In genomic region chr2:173037347-173037746, GRCm38 (mm10) we compare ENCODE assay signal across 23 mouse cellular contexts. TPM values are rescaled to one million over a fixed set of nuclear protein-coding genes. Genes with fewer than 3 reads are reported as not detected.
A peak's percentile ranks its signal among the peaks of the same experiment; 100 is the strongest.
DNase-seq lines count a peak whose midpoint lies in the region; ATAC-seq and TF ChIP-seq lines count a peak whose summit lies in the region.
"Had no signal": no experiment of that assay in that cellular context is flagged by ENCODE, and none has a peak within 500 bp of the region (broad histone marks: within the 10 kb centered on the region; RNA-seq: fewer than 3 reads in every experiment).

No protein-coding gene starts in this region.

- intact Hi-C loops in heart, postnatal 36 days (cut with DNase I), result no loop called here

- TF ChIP-seq EP300 in stomach, postnatal 0 days (optimal IDR thresholded peaks at IDR 0.05), result no peak

- peaks cover 36% of the 10 kb centered on the region for H3K36me3 ChIP-seq in heart, embryonic 13.5 days
- H3K36me3 ChIP-seq in stomach, embryonic 15.5 days, result peaks cover 8% of the 10 kb centered on the region; the same call in 1 of the 2 replicates
- peaks cover 3% of the 10 kb centered on the region; the same call in 1 of the 2 replicates for H3K36me3 ChIP-seq in stomach, postnatal 0 days (ENCODE audit: control insufficient read depth, insufficient read depth, low read length)
- peaks cover 56% of the 10 kb centered on the region for H3K36me3 ChIP-seq in liver, embryonic 12.5 days
- no peaks in the 10 kb centered on the region for H3K36me3 ChIP-seq in kidney, adult 2 months (ENCODE audit: control insufficient read depth, insufficient read depth, low read length)

- H3K4me1 ChIP-seq in heart, embryonic 13.5 days, result peaks cover 49% of the 10 kb centered on the region
- H3K4me1 ChIP-seq in stomach, embryonic 15.5 days, result 0 out of 2 replicates have a peak, but pooled peaks cover 4% of the 10 kb centered on the region
- no peaks in the 10 kb centered on the region for H3K4me1 ChIP-seq in stomach, postnatal 0 days (replicated peaks; ENCODE audit: control insufficient read depth, insufficient read depth)
- H3K4me1 ChIP-seq in liver, embryonic 12.5 days, result peaks cover 99% of the 10 kb centered on the region
- H3K4me1 ChIP-seq in kidney, adult 2 months (ENCODE audit: control insufficient read depth, insufficient read depth, low read length), result no peaks in the 10 kb centered on the region
- H3K4me1 ChIP-seq: midbrain, embryonic 12.5 days; neural tube, embryonic 13.5 days had no signal

- no peak overlapping the region for H3K9ac ChIP-seq in heart, embryonic 13.5 days
- no peak overlapping the region for H3K9ac ChIP-seq in stomach, embryonic 15.5 days
- H3K9ac ChIP-seq in stomach, postnatal 0 days (ENCODE audit: low read length), result no peak overlapping the region
- H3K9ac ChIP-seq in liver, embryonic 12.5 days, result peak overlapping the region; percentile 75
- H3K9ac ChIP-seq: forebrain, postnatal 0 days; midbrain, embryonic 12.5 days; neural tube, embryonic 13.5 days had no signal

- no peak for DNase-seq in heart, postnatal 36 days
- DNase-seq in stomach, postnatal 0 days (ENCODE audit: low spot score), result no peak
- DNase-seq in cerebellum, postnatal 14 days, result no peak
- DNase-seq in kidney, adult 2 months, result no peak
- DNase-seq: B cell, adult 2 months; cerebellum, postnatal 10 days; forebrain, postnatal 0 days; heart, adult 18-20 months; kidney, adult 9 months; kidney, postnatal 4 days; lung, adult 18-20 months; lung, postnatal 36 days; right cerebral cortex, postnatal 25 days; thymus, adult 2 months had no signal

- no peak for TF ChIP-seq POLR2A in kidney, adult 2 months (IDR thresholded peaks at IDR 0.05; ENCODE audit: low read depth, low read length)

- peak overlapping the region; percentile 76 for H3K27ac ChIP-seq in heart, embryonic 13.5 days (replicated peaks)
- peak overlapping the region; percentile 13; the same call in 1 of the 2 replicates for H3K27ac ChIP-seq in stomach, embryonic 15.5 days
- H3K27ac ChIP-seq in stomach, postnatal 0 days (replicated peaks), result no peak overlapping the region
- peak overlapping the region; percentile 99 for H3K27ac ChIP-seq in liver, embryonic 12.5 days
- H3K27ac ChIP-seq in kidney, adult 2 months (ENCODE audit: insufficient read depth, low read depth, low read length), result no peak overlapping the region
- H3K27ac ChIP-seq: midbrain, embryonic 12.5 days; neural tube, embryonic 13.5 days had no signal

- ATAC-seq in heart, embryonic 13.5 days (ENCODE audit: extremely low read depth, insufficient number of reproducible peaks, low FRiP score, low TSS enrichment), result no peak
- no peak for ATAC-seq in stomach, embryonic 15.5 days (ENCODE audit: insufficient read depth, low FRiP score, low read depth)
- no peak for ATAC-seq in stomach, postnatal 0 days (ENCODE audit: low FRiP score, low TSS enrichment)
- ATAC-seq in liver, embryonic 12.5 days, result no peak
- ATAC-seq: forebrain, postnatal 0 days; Patski had no signal

- H3K27me3 ChIP-seq in heart, embryonic 13.5 days (replicated peaks), result no peaks in the 10 kb centered on the region
- H3K27me3 ChIP-seq in stomach, embryonic 15.5 days (replicated peaks), result no peaks in the 10 kb centered on the region
- no peaks in the 10 kb centered on the region for H3K27me3 ChIP-seq in stomach, postnatal 0 days (ENCODE audit: control insufficient read depth, insufficient read depth, low read length)
- H3K27me3 ChIP-seq in liver, embryonic 12.5 days (replicated peaks), result no peaks in the 10 kb centered on the region
- no peaks in the 10 kb centered on the region for H3K27me3 ChIP-seq in kidney, adult 2 months (replicated peaks; ENCODE audit: control insufficient read depth, insufficient read depth, low read length)
- H3K27me3 ChIP-seq: midbrain, embryonic 12.5 days; neural tube, embryonic 13.5 days; Patski had no signal

- 72% methylated on average over 5 of the region's 5 CpGs for WGBS in heart, embryonic 13.5 days
- 74% methylated on average over 5 of the region's 5 CpGs for WGBS in stomach, embryonic 15.5 days
- WGBS in stomach, postnatal 0 days, result 75% methylated on average over 5 of the region's 5 CpGs
- WGBS in liver, embryonic 12.5 days (ENCODE audit: insufficient replicate concordance), result 33% methylated on average over 5 of the region's 5 CpGs
- 76% methylated on average over 5 of the region's 5 CpGs for WGBS in kidney, adult 2 months

- H3K4me3 ChIP-seq in heart, embryonic 13.5 days, result no peak overlapping the region
- H3K4me3 ChIP-seq in stomach, embryonic 15.5 days (replicated peaks), result no peak overlapping the region
- H3K4me3 ChIP-seq in stomach, postnatal 0 days (ENCODE audit: low read depth, low read length), result no peak overlapping the region
- H3K4me3 ChIP-seq in liver, embryonic 12.5 days, result peak overlapping the region; percentile 35
- no peak overlapping the region for H3K4me3 ChIP-seq in kidney, adult 2 months (ENCODE audit: insufficient read depth, low read depth, low read length)
- H3K4me3 ChIP-seq: midbrain, embryonic 12.5 days; neural tube, embryonic 13.5 days had no signal

- TF ChIP-seq CTCF in stomach, postnatal 0 days (IDR thresholded peaks at IDR 0.05; ENCODE audit: low read depth), result no peak
- no peak for TF ChIP-seq CTCF in kidney, adult 2 months (conservative IDR thresholded peaks at IDR 0.05; ENCODE audit: insufficient read depth, insufficient read length, low read depth, low read length)

- H3K9me3 ChIP-seq in heart, embryonic 13.5 days, result no peaks in the 10 kb centered on the region
- H3K9me3 ChIP-seq in stomach, embryonic 15.5 days, result no peaks in the 10 kb centered on the region
- H3K9me3 ChIP-seq in stomach, postnatal 0 days (ENCODE audit: control insufficient read depth, low read length), result no peaks in the 10 kb centered on the region
- H3K9me3 ChIP-seq in liver, embryonic 12.5 days (replicated peaks), result no peaks in the 10 kb centered on the region
- H3K9me3 ChIP-seq: midbrain, embryonic 12.5 days; neural tube, embryonic 13.5 days had no signal

- peak overlapping the region; percentile 76 for H3K4me2 ChIP-seq in heart, embryonic 13.5 days
- H3K4me2 ChIP-seq in stomach, embryonic 15.5 days, result no peak overlapping the region
- no peak overlapping the region for H3K4me2 ChIP-seq in stomach, postnatal 0 days (replicated peaks; ENCODE audit: low read depth)
- H3K4me2 ChIP-seq in liver, embryonic 12.5 days, result peak overlapping the region; percentile 91
- H3K4me2 ChIP-seq: midbrain, embryonic 12.5 days; neural tube, embryonic 13.5 days had no signal

RNA-seq across cellular contexts. Expression of gene Rbm38, which starts 17.0 kb away (rescaled TPM):
- polyA plus RNA-seq in heart, embryonic 13.5 days (2015; fragmentation: Nextera tagmentation; extraction: Ambion mirVana), result 116 and 121 TPM in 2 replicates
- 100 to 1,000 TPM; 159 to 209 TPM for total RNA-seq in heart, postnatal 36 days (2021)
- 43.6 and 56.6 TPM in 2 replicates for polyA plus RNA-seq in stomach, embryonic 15.5 days (2015; fragmentation: Nextera tagmentation; extraction: Ambion mirVana)
- 24.9 and 25.4 TPM in 2 replicates for polyA plus RNA-seq in stomach, postnatal 0 days (2015; fragmentation: Nextera tagmentation; extraction: Ambion mirVana)
- polyA plus RNA-seq in liver, embryonic 12.5 days (2016; fragmentation: Nextera tagmentation; extraction: Ambion mirVana), result 305 and 313 TPM in 2 replicates
- 19.9 and 37.9 TPM in 2 replicates for polyA plus RNA-seq in kidney, adult 2 months (2012; rRNA removed)

RNA-seq across cellular contexts. Expression of gene Rae1, which starts 37.4 kb away (rescaled TPM):
- polyA plus RNA-seq in heart, embryonic 13.5 days (2015; fragmentation: Nextera tagmentation; extraction: Ambion mirVana), result 94.7 and 106 TPM in 2 replicates
- total RNA-seq in heart, postnatal 36 days (2021), result 10 to 100 TPM; 24.0 to 24.7 TPM
- 110 and 118 TPM in 2 replicates for polyA plus RNA-seq in stomach, embryonic 15.5 days (2015; fragmentation: Nextera tagmentation; extraction: Ambion mirVana)
- polyA plus RNA-seq in stomach, postnatal 0 days (2015; fragmentation: Nextera tagmentation; extraction: Ambion mirVana), result 66.8 and 68.7 TPM in 2 replicates
- 117 and 119 TPM in 2 replicates for polyA plus RNA-seq in liver, embryonic 12.5 days (2016; fragmentation: Nextera tagmentation; extraction: Ambion mirVana)
- polyA plus RNA-seq in kidney, adult 2 months (2012; rRNA removed), result 53.8 and 56.7 TPM in 2 replicates

RNA-seq across cellular contexts. Expression of gene Spo11, which starts 59.8 kb away (rescaled TPM):
- 0.11 and 0.23 TPM in 2 replicates for polyA plus RNA-seq in heart, embryonic 13.5 days (2015; fragmentation: Nextera tagmentation; extraction: Ambion mirVana)
- total RNA-seq in heart, postnatal 36 days (2021), result not detected
- 0.06 and 0.31 TPM in 2 replicates for polyA plus RNA-seq in stomach, embryonic 15.5 days (2015; fragmentation: Nextera tagmentation; extraction: Ambion mirVana)
- 0.02 TPM in 2 replicates for polyA plus RNA-seq in stomach, postnatal 0 days (2015; fragmentation: Nextera tagmentation; extraction: Ambion mirVana)
- 0.10 TPM in 1 of 2 replicates, not detected in the other for polyA plus RNA-seq in liver, embryonic 12.5 days (2016; fragmentation: Nextera tagmentation; extraction: Ambion mirVana)
- 0.14 and 0.17 TPM in 2 replicates for polyA plus RNA-seq in kidney, adult 2 months (2012; rRNA removed)
- total RNA-seq: adrenal gland, postnatal 36 days; gastrocnemius, adult 18-20 months; heart, adult 18-20 months; layer of hippocampus, postnatal 25 days had no signal

Comparison
In these comparisons a context has a peak if more than half of its experiments do, and no peak if none do; other contexts are left out.
1. H3K27ac ChIP-seq: peak in heart, embryonic 13.5 days (single experiment), stomach, embryonic 15.5 days (single experiment) and liver, embryonic 12.5 days (single experiment); none in stomach, postnatal 0 days (single experiment) and kidney, adult 2 months (single experiment).
2. H3K4me2 ChIP-seq: peak in heart, embryonic 13.5 days (single experiment) and liver, embryonic 12.5 days (single experiment); none in stomach, embryonic 15.5 days (single experiment) and stomach, postnatal 0 days (single experiment).